Mouse (Mus musculus): ENCODE results near the gene Nek10. TPM values are rescaled to one million over a fixed set of nuclear protein-coding genes. Genes with fewer than 3 reads are reported as not detected.

Gene Nek10
- polyA plus RNA-seq (2017; shearing (Covaris generic)) = not detected

DNA sequence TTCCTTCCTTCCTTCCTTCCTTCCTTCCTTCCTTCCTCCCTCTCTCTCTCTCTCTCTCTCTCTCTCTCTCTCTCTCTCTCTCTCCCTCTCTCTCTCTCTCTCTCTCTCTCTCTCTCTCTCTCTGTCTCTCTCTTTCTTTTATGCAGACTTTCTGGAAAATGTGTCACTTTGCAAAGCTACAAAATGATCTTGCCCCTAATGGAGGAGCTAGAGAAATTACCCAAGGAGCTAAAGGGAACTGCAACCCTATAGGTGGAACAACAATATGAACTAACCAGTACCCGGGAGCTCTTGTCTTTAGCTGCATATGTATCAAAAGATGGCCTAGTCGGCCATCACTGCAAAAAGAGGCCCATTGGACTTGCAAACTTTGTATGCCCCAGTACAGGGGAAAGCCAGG lies at the start of gene Nek10:
TSS of gene Nek10 (plus strand) at position 301 of the 400 bp plus-strand sequence.

Other genes with a start within 250 kb of the Nek10 start
- 28.5 TPM for gene Slc4a7, start 101.1 kb upstream of the Nek10 start, polyA plus RNA-seq (2017; shearing (Covaris generic))

Measured in CD4-positive, CD25-positive, alpha-beta regulatory T cell, adult 9 weeks (primary cell).